Mouse (Mus musculus) lung, adult 2 months (tissue): Measurements from ENCODE around the gene Elane.

Experiments
- CTCF ChIP-seq: fragments of 200-500 bp; IDR thresholded peaks from 2 replicates; pipeline ENCODE4 v1.5.1; 2011; ENCODE audit warnings: mild to moderate bottlenecking, low read length, control low read depth; ENCODE audit not compliant: insufficient read depth
- POLR2A ChIP-seq: fragments of 200-500 bp; IDR thresholded peaks from 2 replicates; pipeline ENCODE4 v1.6.1; 2011; ENCODE audit warnings: low read depth, mild to moderate bottlenecking, control low read depth, low read length, borderline replicate concordance; ENCODE audit errors: extremely low read depth

DNA sequence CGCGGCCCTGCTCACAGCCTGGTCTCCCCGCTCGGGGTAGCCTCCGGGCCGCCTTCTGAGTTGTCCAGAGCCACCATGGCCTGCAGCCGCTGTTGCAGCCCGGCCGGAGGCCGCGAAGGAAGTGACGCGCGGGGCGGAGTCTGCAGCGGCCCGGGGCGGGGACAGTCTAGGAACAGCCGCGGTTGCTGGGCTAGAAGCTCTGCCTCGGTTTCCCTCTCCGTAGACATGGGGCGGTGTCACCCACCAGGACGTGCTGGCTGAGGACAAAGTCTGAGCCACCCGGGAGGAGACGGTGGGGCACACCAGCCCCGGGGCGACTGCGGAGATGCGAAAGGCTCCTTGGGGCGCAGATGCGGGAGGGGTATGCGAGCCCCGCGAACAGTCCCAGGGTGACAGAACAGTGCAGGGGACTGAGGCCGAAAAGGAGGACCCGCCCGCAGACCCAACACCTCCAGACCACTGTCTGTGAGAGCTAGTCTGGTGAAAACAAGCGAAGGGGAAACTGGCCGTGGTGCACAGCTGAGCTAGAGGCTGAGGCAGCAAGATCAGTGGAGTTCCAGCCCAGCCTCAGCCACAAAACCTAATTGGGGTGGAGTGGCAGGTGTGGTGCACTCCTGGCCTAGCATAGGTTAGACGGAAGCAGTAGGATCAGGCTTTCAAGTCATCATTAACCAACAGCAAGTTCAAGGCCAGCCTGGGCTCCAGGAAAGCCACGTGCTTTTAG is 30.9 kb downstream of the Elane start, which contains the start of gene Kiss1r:
- TF ChIP-seq POLR2A: peak; percentile 90
- no peak for TF ChIP-seq CTCF
